Mouse (Mus musculus) frontal cortex, adult (tissue): Measurements from ENCODE around the gene Klhl36.

Experiments used
- ATAC-seq: cut with Nextera tagmentation; 2 replicates; pipeline ENCODE4 v1.9.2; 2017; ENCODE audit warnings: mild to moderate bottlenecking, moderate library complexity, mixed read lengths; ENCODE audit not compliant: low TSS enrichment

The Klhl36 gene

GRCm38 (mm10) chr8:119861706-119862389, at the start of gene Klhl36:
Gene Klhl36 (plus strand): TSS chr8:119862266.
- peak; percentile 96 for ATAC-seq

DNA sequence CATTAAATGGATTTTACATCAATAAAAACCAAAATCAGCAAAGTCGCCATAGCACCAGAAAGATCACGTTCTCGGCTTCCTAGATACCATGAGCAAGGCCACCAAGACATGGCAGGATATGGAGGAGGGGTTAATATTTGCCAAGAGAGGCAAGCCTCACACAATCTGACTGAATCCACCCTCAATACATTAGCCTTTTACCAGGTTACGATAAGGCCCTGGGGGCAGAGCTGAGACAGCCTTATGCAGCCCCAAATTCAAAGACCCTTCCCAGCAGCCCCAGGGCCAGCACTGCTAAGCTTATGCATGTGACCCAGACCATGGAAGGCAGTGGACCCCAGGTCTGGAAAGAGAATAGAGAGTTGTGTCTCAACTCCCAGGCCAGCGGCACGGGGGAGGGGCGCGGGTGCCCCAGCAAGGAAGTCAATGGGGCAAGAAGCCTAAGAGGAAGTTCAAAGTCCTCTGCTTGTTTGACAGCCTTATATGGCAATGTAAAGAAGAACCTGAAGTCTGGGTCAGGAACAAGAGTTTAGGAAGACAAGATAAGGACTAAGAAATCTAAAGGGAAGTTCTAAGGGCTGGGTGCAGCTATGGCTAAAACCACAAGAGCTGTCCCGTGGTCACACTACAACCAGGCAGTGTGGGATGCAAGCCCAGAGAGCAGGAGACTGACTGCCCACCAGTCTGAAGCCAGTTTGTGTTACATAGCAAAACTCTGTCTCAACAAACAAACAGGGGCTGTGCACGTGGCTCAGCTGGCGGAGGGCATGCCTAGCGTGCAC, 49.2 kb upstream of the Klhl36 start:
- no peak for ATAC-seq

DNA sequence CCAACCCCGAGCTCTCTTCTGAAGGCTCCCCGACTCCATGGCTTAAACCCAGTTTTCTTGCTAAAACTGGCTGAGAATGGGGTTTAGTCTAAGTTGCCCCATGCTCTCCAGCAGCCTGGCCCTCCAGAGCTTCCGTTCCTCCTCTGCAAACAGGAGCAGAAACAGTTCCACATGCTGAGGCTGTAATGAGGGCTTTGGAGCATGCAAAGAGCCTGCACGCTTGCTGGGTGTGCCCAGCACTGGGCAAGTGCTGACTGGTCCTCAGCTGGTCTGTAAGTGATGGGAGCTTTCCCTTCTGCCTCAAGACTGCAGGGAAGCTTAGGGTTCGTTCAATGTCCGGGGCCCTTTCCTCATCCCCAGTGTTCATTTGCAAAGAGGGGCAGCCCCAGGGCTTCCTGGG, 45.8 kb upstream of the Klhl36 start:
- no peak for ATAC-seq

DNA sequence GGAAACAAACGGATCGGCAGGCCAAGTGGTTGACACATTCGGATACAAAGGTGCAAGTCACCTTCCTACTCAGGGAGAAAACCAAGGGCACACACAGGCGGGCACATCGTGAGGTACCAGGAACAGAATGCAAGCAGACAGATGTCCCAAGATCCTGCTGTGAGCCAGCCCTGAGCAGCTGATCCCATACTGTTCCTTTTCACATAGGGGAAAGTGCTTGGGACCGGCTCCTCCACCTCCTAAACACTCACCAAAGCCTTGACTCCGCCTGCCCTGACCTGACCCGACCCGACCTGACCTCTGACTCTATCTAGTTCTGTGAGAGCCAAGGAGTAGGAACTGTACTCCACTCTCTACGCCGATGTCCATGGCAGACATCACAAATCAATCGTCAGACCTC, 44.6 kb upstream of the Klhl36 start:
- peak; percentile 42; the same call in 1 of the 2 replicates for ATAC-seq

- ATAC-seq: no peak
These were observed 42.8 kb upstream of the Klhl36 start for GRCm38 (mm10) chr8:119819316-119819715.

DNA sequence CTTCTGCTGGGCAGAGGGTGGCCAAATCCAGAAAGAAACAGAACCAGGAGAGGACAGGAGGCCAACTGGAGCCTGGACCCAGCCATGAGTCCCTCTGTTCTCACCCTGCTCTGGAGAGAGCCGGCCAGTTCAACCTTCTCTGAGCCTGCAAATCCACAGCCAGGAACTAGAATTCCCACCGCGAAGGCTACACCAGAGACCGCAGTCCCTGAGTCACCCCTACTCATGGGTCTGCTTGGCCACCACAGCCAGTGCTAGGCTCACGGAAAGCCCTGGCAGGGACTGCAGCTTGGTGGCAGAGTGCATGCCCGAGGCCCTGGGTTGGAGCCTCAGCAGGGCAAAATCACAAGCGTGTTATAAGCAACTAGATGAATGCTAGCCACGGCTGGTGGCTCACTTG, 42.1 kb upstream of the Klhl36 start:
- no peak for ATAC-seq

GRCm38 (mm10) chr8:119821691-119822090, 40.4 kb upstream of the Klhl36 start:
- ATAC-seq: no peak

DNA sequence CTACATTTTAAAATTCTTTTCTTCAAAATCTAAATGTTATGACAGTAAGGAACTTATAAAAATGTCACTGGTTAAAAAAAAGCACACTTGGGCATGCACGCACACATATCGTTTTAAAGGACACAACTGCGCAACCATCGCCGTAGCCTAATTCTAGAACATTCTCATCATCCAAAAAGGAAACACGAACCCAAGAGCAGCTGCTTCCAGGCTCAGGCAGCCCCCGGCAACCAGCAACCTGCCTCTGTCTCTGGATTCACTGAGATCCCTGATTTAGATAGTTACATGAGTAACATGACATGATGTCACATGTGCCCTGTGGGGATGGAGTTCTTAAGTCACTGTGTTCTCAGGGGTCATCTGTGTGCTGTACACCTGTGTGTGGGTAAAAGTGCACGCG, 38.8 kb upstream of the Klhl36 start:
- 0 out of 2 replicates have a peak, but pooled peaks have one; percentile 13 for ATAC-seq

- peak; percentile 38; the same call in 1 of the 2 replicates for ATAC-seq
These were observed 38.0 kb upstream of the Klhl36 start for GRCm38 (mm10) chr8:119824100-119824499.

- peak; percentile 62 for ATAC-seq
These were observed 37.2 kb upstream of the Klhl36 start for GRCm38 (mm10) chr8:119824809-119825273.

GRCm38 (mm10) chr8:119825950-119826730, 35.9 kb upstream of the Klhl36 start:
- no peak for ATAC-seq

- ATAC-seq: no peak
These were observed 35.1 kb upstream of the Klhl36 start for GRCm38 (mm10) chr8:119826982-119827381.

- ATAC-seq: no peak
These were observed 34.3 kb upstream of the Klhl36 start for GRCm38 (mm10) chr8:119827721-119828153.

- ATAC-seq: no peak
These were observed 33.1 kb upstream of the Klhl36 start for GRCm38 (mm10) chr8:119829015-119829414.

DNA sequence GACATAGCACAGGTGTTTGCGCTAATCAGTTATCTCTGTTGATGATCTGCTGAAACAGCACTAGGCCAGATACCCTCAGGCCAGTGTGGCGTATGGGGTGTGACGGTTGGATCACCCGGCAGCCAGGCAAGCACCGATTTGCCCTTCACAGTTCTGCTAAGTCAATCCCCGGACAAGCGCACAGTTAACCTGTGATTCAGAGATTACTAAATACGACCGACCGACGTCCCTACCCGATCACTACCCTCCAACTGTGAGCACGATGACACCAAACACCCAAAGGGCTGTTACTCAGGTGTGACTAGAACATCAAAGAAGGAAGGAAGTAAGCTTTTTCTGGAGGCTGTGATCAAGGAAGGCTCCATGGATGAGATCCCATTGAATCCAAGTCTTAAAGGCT, 32.6 kb upstream of the Klhl36 start:
- no peak for ATAC-seq

GRCm38 (mm10) chr8:119829870-119830580, 32.0 kb upstream of the Klhl36 start:
- ATAC-seq: no peak

- ATAC-seq: no peak
These were observed 31.5 kb upstream of the Klhl36 start for GRCm38 (mm10) chr8:119830589-119830988.

DNA sequence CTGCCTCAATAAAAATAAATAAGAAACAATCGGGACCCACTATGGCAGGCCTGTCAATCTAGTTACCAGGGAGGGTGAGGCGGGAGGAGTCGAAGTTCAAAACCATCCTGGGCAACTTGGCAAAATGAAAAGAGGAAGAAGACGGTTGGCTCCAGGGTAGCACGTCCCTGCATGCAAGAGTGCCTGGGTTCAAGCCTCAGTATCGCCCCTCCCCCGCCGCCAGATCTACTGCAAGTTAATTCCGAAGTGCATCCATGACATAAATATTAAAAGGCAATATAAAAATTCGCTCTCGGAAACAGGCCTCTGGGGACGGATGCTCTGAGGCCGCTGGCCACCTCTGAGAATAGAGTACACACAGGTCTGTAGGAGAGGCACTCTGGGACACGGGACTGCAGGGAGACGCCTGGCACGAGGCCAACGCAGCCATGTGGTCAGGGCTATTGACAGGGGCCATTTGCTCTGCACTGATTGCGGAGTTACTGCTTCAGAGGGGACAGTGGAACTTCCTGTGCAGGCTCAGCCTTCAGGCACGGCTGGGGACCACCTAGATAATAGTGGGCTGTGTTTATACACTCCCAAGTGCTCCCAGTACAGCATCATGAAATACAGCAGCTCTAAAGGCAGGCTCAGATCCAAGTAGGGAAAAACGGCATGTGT, 30.6 kb upstream of the Klhl36 start:
- ATAC-seq: no peak

- ATAC-seq: no peak
These were observed 29.9 kb upstream of the Klhl36 start for GRCm38 (mm10) chr8:119832101-119832617.

GRCm38 (mm10) chr8:119832931-119833330, 29.1 kb upstream of the Klhl36 start:
- ATAC-seq: no peak

GRCm38 (mm10) chr8:119834676-119835075, 27.4 kb upstream of the Klhl36 start:
- ATAC-seq: no peak
